Mouse (Mus musculus) liver, embryonic 14.5 days (tissue): ENCODE measurements at regions not wholly inside any gene's neighbourhood (a gene's known extent, or its start where the extent isn't known, plus 50 kb on each side); places are given as distances from the start of the nearest gene placed in this dataset.

Source experiments
- CTCF ChIP-seq: IDR thresholded peaks from 2 replicates; pipeline ENCODE4 v1.5.1; 2016; ENCODE audit warnings: antibody characterized with exemption, low read depth, control low read depth
- EP300 ChIP-seq: IDR thresholded peaks from 2 replicates; pipeline ENCODE4 v1.6.1; 2016; ENCODE audit warnings: antibody characterized with exemption, low read depth

GRCm38 (mm10) chr13:32613916-32614315 lies 169.8 kb downstream of the Mylk4 start:
- TF ChIP-seq CTCF: no peak
- no peak for TF ChIP-seq EP300
